Mouse (Mus musculus): ENCODE measurements around the gene Jade2. TPM values are rescaled to one million over a fixed set of nuclear protein-coding genes. Genes with fewer than 3 reads are reported as not detected.

Jade2 gene
- polyA plus RNA-seq, 1 experiment from 2014 or later: 1.9 TPM

- Histone ChIP-seq H3K27me3 (no peaks in the 10 kb centered on the region), H3K4me2 (no peak overlapping the region), H3K4me1 (no peaks in the 10 kb centered on the region), H3K9me3 (no peaks in the 10 kb centered on the region), H3K9ac (no peak overlapping the region), H3K27ac (no peak overlapping the region), H3K4me3 (no peak overlapping the region), H3K36me3 (peaks cover 13% of the 10 kb centered on the region)
- 96% methylated on average over 3 of the region's 3 CpGs for WGBS
- ATAC-seq (ENCODE audit: insufficient number of reproducible peaks, low FRiP score, low TSS enrichment, low read depth): no peak
Measured at GRCm38 (mm10) chr11:51775507-51775906, 81.9 kb downstream of the Jade2 start.

GRCm38 (mm10) chr11:51768296-51768695, 89.2 kb downstream of the Jade2 start:
- Histone ChIP-seq H3K4me1 (peaks cover 6% of the 10 kb centered on the region; the same call in 1 of the 2 replicates), H3K4me2 (no peak overlapping the region), H3K27ac (no peak overlapping the region), H3K36me3 (0 out of 2 replicates have a peak, but pooled peaks cover 3% of the 10 kb centered on the region), H3K27me3 (no peaks in the 10 kb centered on the region), H3K4me3 (no peak overlapping the region), H3K9me3 (no peaks in the 10 kb centered on the region), H3K9ac (no peak overlapping the region)
- no peak for ATAC-seq (ENCODE audit: insufficient number of reproducible peaks, low FRiP score, low TSS enrichment, low read depth)
- WGBS: 67% methylated on average over 5 of the region's 5 CpGs

- Histone ChIP-seq H3K4me3 (no peak overlapping the region), H3K9ac (no peak overlapping the region), H3K27me3 (no peaks in the 10 kb centered on the region), H3K27ac (no peak overlapping the region), H3K36me3 (0 out of 2 replicates have a peak, but pooled peaks cover 3% of the 10 kb centered on the region), H3K4me1 (peaks cover 10% of the 10 kb centered on the region; the same call in 1 of the 2 replicates), H3K4me2 (no peak overlapping the region), H3K9me3 (no peaks in the 10 kb centered on the region)
- no peak for ATAC-seq (ENCODE audit: insufficient number of reproducible peaks, low FRiP score, low TSS enrichment, low read depth)
- WGBS: 69% methylated on average over 8 of the region's 8 CpGs
Measured at GRCm38 (mm10) chr11:51767579-51768220, 89.8 kb downstream of the Jade2 start.

GRCm38 (mm10) chr11:51764816-51765215, 92.6 kb downstream of the Jade2 start:
- peak overlapping the region; percentile 74; the same call in 1 of the 2 replicates for H3K4me3 ChIP-seq
- no peak overlapping the region for H3K27ac ChIP-seq
- 0 out of 2 replicates have a peak, but pooled peaks cover 3% of the 10 kb centered on the region for H3K36me3 ChIP-seq
- H3K4me2 ChIP-seq: peak overlapping the region; percentile 75
- H3K9me3 ChIP-seq: no peaks in the 10 kb centered on the region
- H3K4me1 ChIP-seq: peaks cover 10% of the 10 kb centered on the region; the same call in 1 of the 2 replicates
- 75% methylated on average over 4 of the region's 4 CpGs for WGBS
- H3K9ac ChIP-seq: no peak overlapping the region
- peaks cover 4% of the 10 kb centered on the region; the same call in 1 of the 2 replicates for H3K27me3 ChIP-seq
- no peak for ATAC-seq (ENCODE audit: insufficient number of reproducible peaks, low FRiP score, low TSS enrichment, low read depth)

- Histone ChIP-seq H3K36me3 (no peaks in the 10 kb centered on the region), H3K4me1 (peaks cover 10% of the 10 kb centered on the region; the same call in 1 of the 2 replicates), H3K9me3 (no peaks in the 10 kb centered on the region), H3K4me3 (peak overlapping the region; percentile 74), H3K27me3 (peaks cover 4% of the 10 kb centered on the region; the same call in 1 of the 2 replicates), H3K27ac (no peak overlapping the region), H3K9ac (peak overlapping the region; percentile 80), H3K4me2 (peak overlapping the region; percentile 75)
- WGBS: 4% methylated on average over 13 of the region's 13 CpGs
- no peak for ATAC-seq (ENCODE audit: insufficient number of reproducible peaks, low FRiP score, low TSS enrichment, low read depth)
Measured at GRCm38 (mm10) chr11:51763955-51764354, 93.5 kb downstream of the Jade2 start.

Other genes with a start within 250 kb of the Jade2 start
- 147 and 149 TPM in 2 replicates for gene Nhp2, start 237.9 kb downstream of the Jade2 start, polyA plus RNA-seq (2015; fragmentation: Nextera tagmentation; extraction: Ambion mirVana)
- 53.2 and 59.8 TPM in 2 replicates for gene Rmnd5b, start 221.8 kb downstream of the Jade2 start, polyA plus RNA-seq (2015; fragmentation: Nextera tagmentation; extraction: Ambion mirVana)
- gene N4bp3, start 206.8 kb downstream of the Jade2 start, polyA plus RNA-seq (2015; fragmentation: Nextera tagmentation; extraction: Ambion mirVana): 35.7 and 44.4 TPM in 2 replicates
- 4.2 and 4.9 TPM in 2 replicates for gene D930048N14Rik, start 206.7 kb downstream of the Jade2 start, polyA plus RNA-seq (2015; fragmentation: Nextera tagmentation; extraction: Ambion mirVana)
- gene 0610009B22Rik, start 168.8 kb downstream of the Jade2 start, polyA plus RNA-seq (2015; fragmentation: Nextera tagmentation; extraction: Ambion mirVana): 74.2 and 83.3 TPM in 2 replicates
- gene Sec24a, start 94.0 kb downstream of the Jade2 start, polyA plus RNA-seq (2015; fragmentation: Nextera tagmentation; extraction: Ambion mirVana): 17.0 and 17.4 TPM in 2 replicates
- gene Sar1b, start 94.0 kb downstream of the Jade2 start, polyA plus RNA-seq (2015; fragmentation: Nextera tagmentation; extraction: Ambion mirVana): 121 and 124 TPM in 2 replicates
- 79.2 and 83.8 TPM in 2 replicates for gene Cdkn2aipnl, start 110.0 kb upstream of the Jade2 start, polyA plus RNA-seq (2015; fragmentation: Nextera tagmentation; extraction: Ambion mirVana)
- 237 and 241 TPM in 2 replicates for gene Ube2b, start 143.1 kb upstream of the Jade2 start, polyA plus RNA-seq (2015; fragmentation: Nextera tagmentation; extraction: Ambion mirVana)
- gene Cdkl3, start 146.6 kb upstream of the Jade2 start, polyA plus RNA-seq (2015; fragmentation: Nextera tagmentation; extraction: Ambion mirVana): 7.2 and 10.2 TPM in 2 replicates
- gene Ppp2ca, start 241.0 kb upstream of the Jade2 start, polyA plus RNA-seq (2015; fragmentation: Nextera tagmentation; extraction: Ambion mirVana): 64.4 and 73.9 TPM in 2 replicates